Mouse (Mus musculus) erythroblast, embryonic 14.5 days (primary cell): Measurements from ENCODE around the gene Olfr1167.

Source experiments
- GATA1 ChIP-seq: IDR thresholded peaks from 2 replicates; pipeline ENCODE4 v1.6.1; 2012; ENCODE audit warnings: low read length, inconsistent platforms, mixed read lengths
- TAL1 ChIP-seq: IDR thresholded peaks from 3 replicates; pipeline ENCODE4 v1.6.1; 2012; ENCODE audit warnings: low read length, inconsistent platforms, mixed read lengths

GRCm38 (mm10) chr2:88128172-88128571 lies 26.8 kb downstream of the Olfr1167 start, which contains the start of gene Olfr1166:
- TF ChIP-seq TAL1, result no peak
- TF ChIP-seq GATA1, result no peak
